Mouse (Mus musculus) MEL (cell line): Measurements from ENCODE around the gene Srsf10. TPM values are rescaled to one million over a fixed set of nuclear protein-coding genes. Genes with fewer than 3 reads are reported as not detected.
A peak's percentile ranks its signal among the peaks of the same experiment; 100 is the strongest.

Experiments used
- DNase-seq: peaks from one replicate; pipeline ENCODE4 v3.0.0; 2011; ENCODE audit warnings: low read depth, low spot score
- H3K27ac ChIP-seq: 2 replicates; pipeline ENCODE4 v1.5.1; 2012; ENCODE audit warnings: low read depth, mild to moderate bottlenecking, control low read depth, low read length, moderate library complexity; ENCODE audit not compliant: control insufficient read depth
- H3K27me3 ChIP-seq, 2 experiments: fragments of 150-350 bp in 1 of 2; sonication (generic) in 1 of 2; 2 replicates each; pipeline ENCODE4 v1.6.1; 2012; ENCODE audit warnings: low read length in 2 of 2, mild to moderate bottlenecking in 2 of 2, improper control_type of control experiment in 1 of 2, moderate library complexity in 1 of 2; ENCODE audit not compliant: insufficient read depth in 2 of 2, control insufficient read depth in 1 of 2
- H3K36me3 ChIP-seq, 2 experiments: 2 replicates each; pipeline ENCODE4 v1.6.1; 2012 to 2014; ENCODE audit warnings: low read length in 2 of 2, improper control_type of control experiment in 1 of 2, inconsistent platforms in 1 of 2, mild to moderate bottlenecking in 1 of 2; ENCODE audit not compliant: insufficient read depth in 2 of 2, control insufficient read depth in 1 of 2
- H3K4me1 ChIP-seq, 2 experiments: fragments of 150-350 bp in 1 of 2; sonication (generic) in 1 of 2; 2 replicates each; pipeline ENCODE4 v1.6.1; 2012; ENCODE audit warnings: low read length in 2 of 2, improper control_type of control experiment in 1 of 2, mild to moderate bottlenecking in 1 of 2; ENCODE audit not compliant: insufficient read depth in 2 of 2, control insufficient read depth in 1 of 2
- H3K4me3 ChIP-seq, 2 experiments: fragments of 150-350 bp in 1 of 2; sonication (generic) in 1 of 2; 2 replicates each; pipeline ENCODE4 v1.5.1; 2012; ENCODE audit warnings: low read depth in 2 of 2, low read length in 2 of 2, mild to moderate bottlenecking in 2 of 2, moderate library complexity in 2 of 2, control low read depth in 1 of 2, improper control_type of control experiment in 1 of 2; ENCODE audit not compliant: control insufficient read depth in 1 of 2, insufficient read depth in 1 of 2
- H3K79me2 ChIP-seq: 2 replicates; pipeline ENCODE4 v1.6.1; 2012; ENCODE audit warnings: mild to moderate bottlenecking, low read length, moderate library complexity; ENCODE audit not compliant: control insufficient read depth, poor library complexity, insufficient read depth
- H3K9ac ChIP-seq: 2 replicates; pipeline ENCODE4 v1.6.1; 2012; ENCODE audit warnings: low read depth, mild to moderate bottlenecking, control low read depth, low read length, moderate library complexity; ENCODE audit not compliant: control insufficient read depth, poor library complexity, severe bottlenecking
- H3K9me3 ChIP-seq: fragments of 150-350 bp; sonication (generic); replicated peaks from 2 replicates; pipeline ENCODE4 v1.6.1; 2012; ENCODE audit warnings: mild to moderate bottlenecking, low read length, improper control_type of control experiment, moderate library complexity; ENCODE audit not compliant: insufficient read depth
- BHLHE40 ChIP-seq: IDR thresholded peaks from 2 replicates; pipeline ENCODE4 v1.6.1; 2012; ENCODE audit warnings: low read depth, mild to moderate bottlenecking, inconsistent platforms, low read length, improper control_type of control experiment, borderline replicate concordance
- CHD2 ChIP-seq: IDR thresholded peaks from 2 replicates; pipeline ENCODE4 v1.6.1; 2011; ENCODE audit warnings: low read length, improper control_type of control experiment
- CTCF ChIP-seq, 3 experiments: IDR thresholded peaks in 2 of 3; conservative IDR thresholded peaks in 1 of 3; 2 replicates each; pipeline ENCODE4 v1.5.1; 2011 to 2012; ENCODE audit warnings: low read length in 3 of 3, low read depth in 2 of 3, mild to moderate bottlenecking in 2 of 3, improper control_type of control experiment in 1 of 3, inconsistent platforms in 1 of 3, mixed read lengths in 1 of 3, moderate library complexity in 1 of 3; ENCODE audit not compliant: control insufficient read depth in 1 of 3, insufficient read depth in 1 of 3, poor library complexity in 1 of 3, severe bottlenecking in 1 of 3
- E2F4 ChIP-seq: IDR thresholded peaks from 2 replicates; pipeline ENCODE4 v1.6.1; 2011; ENCODE audit warnings: low read depth, low read length, improper control_type of control experiment, borderline replicate concordance
- EP300 ChIP-seq, 2 experiments: IDR thresholded peaks; 2 replicates each; pipeline ENCODE4 v1.6.1; 2011; ENCODE audit warnings: improper control_type of control experiment in 2 of 2, low read length in 2 of 2, low read depth in 1 of 2, mild to moderate bottlenecking in 1 of 2
- ETS1 ChIP-seq: IDR thresholded peaks from 2 replicates; pipeline ENCODE4 v1.6.1; 2012; ENCODE audit warnings: low read depth, mild to moderate bottlenecking, inconsistent platforms, low read length, improper control_type of control experiment, moderate library complexity
- GATA1 ChIP-seq: IDR thresholded peaks from 2 replicates; pipeline ENCODE4 v1.6.1; 2011; ENCODE audit warnings: low read depth, low read length, improper control_type of control experiment
- HCFC1 ChIP-seq: IDR thresholded peaks from 2 replicates; pipeline ENCODE4 v1.6.1; 2012; ENCODE audit warnings: low read depth, mild to moderate bottlenecking, inconsistent platforms, low read length, improper control_type of control experiment, moderate library complexity
- JUND ChIP-seq: IDR thresholded peaks from 2 replicates; pipeline ENCODE4 v1.6.1; 2011; ENCODE audit warnings: low read depth, mild to moderate bottlenecking, improper control_type of control experiment, low read length
- KAT2A ChIP-seq: conservative IDR thresholded peaks from 2 replicates; pipeline ENCODE4 v1.6.1; 2012; ENCODE audit warnings: low read depth, low read length, improper control_type of control experiment, inconsistent platforms
- MAFK ChIP-seq: IDR thresholded peaks from 2 replicates; pipeline ENCODE4 v1.6.1; 2011; ENCODE audit warnings: low read depth, mild to moderate bottlenecking, low read length, improper control_type of control experiment, borderline replicate concordance
- MAX ChIP-seq: IDR thresholded peaks from 2 replicates; pipeline ENCODE4 v1.6.1; 2011; ENCODE audit warnings: low read length, improper control_type of control experiment
- MAZ ChIP-seq: IDR thresholded peaks from 2 replicates; pipeline ENCODE4 v1.6.1; 2012; ENCODE audit warnings: low read depth, mild to moderate bottlenecking, inconsistent platforms, low read length, improper control_type of control experiment
- MXI1 ChIP-seq: IDR thresholded peaks from 2 replicates; pipeline ENCODE4 v1.6.1; 2011; ENCODE audit warnings: mild to moderate bottlenecking, low read depth, low read length, improper control_type of control experiment
- MYB ChIP-seq: IDR thresholded peaks from 2 replicates; pipeline ENCODE4 v1.6.1; 2011; ENCODE audit warnings: mild to moderate bottlenecking, low read depth, low read length, improper control_type of control experiment
- MYC ChIP-seq: IDR thresholded peaks from 2 replicates; pipeline ENCODE4 v1.6.1; 2011; ENCODE audit warnings: low read depth, mild to moderate bottlenecking, low read length, improper control_type of control experiment, moderate library complexity
- NELFE ChIP-seq: IDR thresholded peaks from 2 replicates; pipeline ENCODE4 v1.6.1; 2011; ENCODE audit warnings: low read depth, low read length, improper control_type of control experiment
- POLR2A ChIP-seq, 2 experiments: IDR thresholded peaks; 2 replicates each; pipeline ENCODE4 v1.6.1; 2011 to 2012; ENCODE audit warnings: low read length in 2 of 2, mild to moderate bottlenecking in 2 of 2, control low read depth in 1 of 2, improper control_type of control experiment in 1 of 2, low read depth in 1 of 2, moderate library complexity in 1 of 2; ENCODE audit not compliant: control insufficient read depth in 1 of 2, insufficient read depth in 1 of 2, poor library complexity in 1 of 2
- POLR2AphosphoS2 ChIP-seq: IDR thresholded peaks from 2 replicates; pipeline ENCODE4 v1.6.1; 2011; ENCODE audit warnings: low read length, improper control_type of control experiment
- POLR2AphosphoS5 ChIP-seq: IDR thresholded peaks from 2 replicates; pipeline ENCODE4 v1.6.1; 2012; ENCODE audit warnings: low read depth, borderline replicate concordance, mild to moderate bottlenecking, inconsistent platforms, low read length, moderate library complexity, mixed read lengths
- RCOR1 ChIP-seq: IDR thresholded peaks from 2 replicates; pipeline ENCODE4 v1.6.1; 2012; ENCODE audit warnings: low read depth, mild to moderate bottlenecking, inconsistent platforms, low read length, improper control_type of control experiment
- SIN3A ChIP-seq: IDR thresholded peaks from 2 replicates; pipeline ENCODE4 v1.6.1; 2012; ENCODE audit warnings: low read length, improper control_type of control experiment, inconsistent platforms
- SMC3 ChIP-seq: IDR thresholded peaks from 2 replicates; pipeline ENCODE4 v1.6.1; 2011; ENCODE audit warnings: low read depth, low read length, improper control_type of control experiment
- TAL1 ChIP-seq: IDR thresholded peaks from 2 replicates; pipeline ENCODE4 v1.6.1; 2012; ENCODE audit warnings: mild to moderate bottlenecking, inconsistent platforms, low read length, moderate library complexity, mixed read lengths
- TBP ChIP-seq: IDR thresholded peaks from 2 replicates; pipeline ENCODE4 v1.8.0; 2011; ENCODE audit warnings: low read depth, low read length, improper control_type of control experiment
- TCF12 ChIP-seq: IDR thresholded peaks from 2 replicates; pipeline ENCODE4 v1.6.1; 2014; ENCODE audit warnings: low read depth, mild to moderate bottlenecking, inconsistent platforms, low read length, improper control_type of control experiment, moderate library complexity
- UBTF ChIP-seq: IDR thresholded peaks from 2 replicates; pipeline ENCODE4 v1.6.1; 2012; ENCODE audit warnings: low read depth, mild to moderate bottlenecking, inconsistent platforms, low read length, improper control_type of control experiment, moderate library complexity, borderline replicate concordance; ENCODE audit not compliant: insufficient read depth
- USF1 ChIP-seq: IDR thresholded peaks from 2 replicates; pipeline ENCODE4 v1.6.1; 2014; ENCODE audit warnings: low read depth, mild to moderate bottlenecking, inconsistent platforms, low read length, improper control_type of control experiment, moderate library complexity
- USF2 ChIP-seq, 2 experiments: IDR thresholded peaks; 2 replicates each; pipeline ENCODE4 v1.6.1; 2011 to 2012; ENCODE audit warnings: improper control_type of control experiment in 2 of 2, low read length in 2 of 2, borderline replicate concordance in 1 of 2, inconsistent platforms in 1 of 2, low read depth in 1 of 2, mild to moderate bottlenecking in 1 of 2; ENCODE audit not compliant: insufficient read depth in 1 of 2
- ZC3H11A ChIP-seq: IDR thresholded peaks from 2 replicates; pipeline ENCODE4 v1.6.1; 2012; ENCODE audit warnings: low read depth, mild to moderate bottlenecking, inconsistent platforms, low read length, improper control_type of control experiment
- ZKSCAN1 ChIP-seq: IDR thresholded peaks from 2 replicates; pipeline ENCODE4 v1.6.1; 2012; ENCODE audit warnings: low read depth, mild to moderate bottlenecking, inconsistent platforms, low read length, improper control_type of control experiment, moderate library complexity
- ZMIZ1 ChIP-seq: IDR thresholded peaks from 2 replicates; pipeline ENCODE4 v1.6.1; 2012; ENCODE audit warnings: low read depth, mild to moderate bottlenecking, inconsistent platforms, low read length, improper control_type of control experiment, moderate library complexity
- polyA plus RNA-seq, 2 experiments: library from polyadenylated mRNA; stranded (reverse) in 1 of 2; unstranded in 1 of 2; fragments of >175 nt in 1 of 2; fragments of >200 nt in 1 of 2; gene quantifications; 2 replicates each; pipeline versions ENCODE4 v1.2.1 to v1.2.4; 2012; ENCODE audit warnings: low replicate concordance in 2 of 2, low read depth in 1 of 2; ENCODE audit not compliant: insufficient read length in 2 of 2, insufficient read depth in 1 of 2, missing spikeins in 1 of 2
- total RNA-seq: library from RNA; depleted of rRNA; stranded (reverse); fragments of 300-350 nt; gene quantifications from 2 replicates; pipeline ENCODE4 v1.2.3, GENCODE M21; 2012

Gene Srsf10
- total and polyA plus RNA-seq, 3 experiments = 142 to 361 (median 222) TPM

- H3K27me3 ChIP-seq = no peaks in the 10 kb centered on the region
- TF ChIP-seq SMC3 (no peak), E2F4 (no peak), EP300 (IDR thresholded peaks at IDR 0.05; ENCODE audit: low read depth in 1 of 2, low read length in 2 of 2) (no peak), GATA1 (no peak), KAT2A (no peak), ZKSCAN1 (no peak), MXI1 (no peak), SIN3A (no peak), HCFC1 (no peak), POLR2AphosphoS2 (no peak), TBP (no peak), POLR2AphosphoS5 (no peak), TAL1 (no peak), USF1 (no peak), ZMIZ1 (no peak), NELFE (no peak), MAZ (no peak)
- H3K9ac ChIP-seq = no peak overlapping the region
- no peaks in the 10 kb centered on the region for H3K79me2 ChIP-seq
- H3K4me1 ChIP-seq = peaks cover 17% of the 10 kb centered on the region in 2 experiments
- H3K9me3 ChIP-seq = no peaks in the 10 kb centered on the region
- DNase-seq = no peak
- H3K36me3 ChIP-seq = peaks cover 0 to 14% of the 10 kb centered on the region in 2 experiments; a peak in 2 of 4 replicates
- no peak overlapping the region for H3K27ac ChIP-seq
- no peak overlapping the region for H3K4me3 ChIP-seq
These were observed 49.3 kb downstream of the Srsf10 start for GRCm38 (mm10) chr4:135904810-135905209.

GRCm38 (mm10) chr4:135906633-135907032, 51.1 kb downstream of the Srsf10 start:
- H3K27me3 ChIP-seq = no peaks in the 10 kb centered on the region
- 0 out of 4 replicates have a peak overlapping the region, but pooled peaks have one; percentile 2 to 9 for H3K4me3 ChIP-seq
- peak; percentile 87 for DNase-seq
- H3K36me3 ChIP-seq = peaks cover 0 to 28% of the 10 kb centered on the region in 2 experiments; a peak in 2 of 4 replicates
- H3K9me3 ChIP-seq = no peaks in the 10 kb centered on the region
- H3K9ac ChIP-seq = peak overlapping the region; percentile 24
- H3K4me1 ChIP-seq = peaks cover 26 to 27% of the 10 kb centered on the region in 2 experiments
- peak overlapping the region; percentile 76 for H3K27ac ChIP-seq
- H3K79me2 ChIP-seq = no peaks in the 10 kb centered on the region
- TF ChIP-seq ZMIZ1 (no peak), CHD2 (no peak), MXI1 (peak; percentile 70), BHLHE40 (no peak), HCFC1 (no peak), NELFE (no peak), TCF12 (peak; percentile 90), MYC (no peak), ZC3H11A (no peak), MYB (peak; percentile 79), TBP (peak; percentile 52; the same call in 1 of the 2 replicates), ETS1 (peak; percentile 87), POLR2A (IDR thresholded peaks at IDR 0.05; ENCODE audit: control insufficient read depth in 1 of 2, insufficient read depth in 1 of 2, low read depth in 1 of 2, low read length in 2 of 2, poor library complexity in 1 of 2) (no peak), RCOR1 (peak; percentile 59; the same call in 1 of the 2 replicates), CTCF (IDR thresholded peaks at IDR 0.05 in 2 of 3, conservative IDR thresholded peaks at IDR 0.05 in 1 of 3; ENCODE audit: control insufficient read depth in 1 of 3, insufficient read depth in 1 of 3, low read depth in 2 of 3, low read length in 3 of 3, poor library complexity in 1 of 3, severe bottlenecking in 1 of 3) (no peak), MAFK (no peak), USF2 (IDR thresholded peaks at IDR 0.05; ENCODE audit: borderline replicate concordance in 1 of 2, insufficient read depth in 1 of 2, low read depth in 1 of 2, low read length in 2 of 2) (no peak), USF1 (no peak), JUND (no peak), UBTF (no peak), MAX (peak; percentile 18; the same call in 1 of the 2 replicates), GATA1 (peak; percentile 94)
